Mouse (Mus musculus) urinary bladder, adult 2 months (tissue): Measurements from ENCODE around the gene Itgb3bp. TPM values are rescaled to one million over a fixed set of nuclear protein-coding genes. Genes with fewer than 3 reads are reported as not detected.

ENCODE experiments used
- DNase-seq: peaks from one replicate; pipeline ENCODE4 v3.0.0; 2022; ENCODE audit warnings: low spot score
- polyA plus RNA-seq: library from polyadenylated mRNA; depleted of rRNA; stranded (reverse); fragments of >200 nt; gene quantifications from 2 replicates; pipeline ENCODE4 v1.2.3, GENCODE M21; 2012; rRNA removed

Itgb3bp gene
- polyA plus RNA-seq, 1 experiment: 7.3 TPM

- DNase-seq: no peak
Observed at GRCm38 (mm10) chr4:99724331-99724730, 205.3 kb downstream of the Itgb3bp start.

- no peak for DNase-seq
Observed at GRCm38 (mm10) chr4:99717905-99718304, 211.7 kb downstream of the Itgb3bp start.

- DNase-seq: no peak
Observed at GRCm38 (mm10) chr4:99715783-99716416, 213.7 kb downstream of the Itgb3bp start.

Other genes with a start within 250 kb of the Itgb3bp start
- 7.9 and 12.2 TPM in 2 replicates for gene Alg6, start 214.1 kb downstream of the Itgb3bp start, polyA plus RNA-seq
- 12.5 and 15.4 TPM in 2 replicates for gene Efcab7, start 100.6 kb downstream of the Itgb3bp start, polyA plus RNA-seq
- gene Pgm1, start 399 bp downstream of the Itgb3bp start, polyA plus RNA-seq: 53.3 and 54.5 TPM in 2 replicates
- 8.9 and 11.8 TPM in 2 replicates for gene Ror1, start 166.0 kb upstream of the Itgb3bp start, polyA plus RNA-seq